Mouse (Mus musculus): Measurements from ENCODE around the gene Kl. TPM values are rescaled to one million over a fixed set of nuclear protein-coding genes. Genes with fewer than 3 reads are reported as not detected.

The Kl gene
- polyA plus RNA-seq, 1 experiment from 2014 or later, result 0.05 TPM

DNA sequence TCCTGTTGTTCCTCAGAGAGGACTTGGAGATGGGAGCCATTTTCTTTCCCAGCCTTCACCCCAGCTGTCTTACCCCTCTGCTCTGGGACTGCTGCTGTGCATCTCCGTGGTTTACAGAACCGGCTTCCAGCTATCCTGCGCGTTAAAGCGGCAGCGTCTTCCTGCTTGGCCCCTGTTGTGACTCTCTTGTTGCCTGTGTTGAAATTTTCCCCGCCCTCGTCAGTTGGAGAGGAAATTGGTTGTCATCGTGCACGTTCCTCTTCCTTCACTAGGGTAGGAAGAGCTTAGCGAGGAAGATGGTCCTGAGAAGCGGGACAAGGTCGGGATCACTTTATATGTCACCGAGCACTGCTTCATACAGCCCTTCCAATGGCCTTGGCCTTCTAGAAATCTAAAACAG lies 68.4 kb downstream of the Kl start:
- H3K27me3 ChIP-seq (replicated peaks; ENCODE audit: insufficient read depth, low read length), result no peaks in the 10 kb centered on the region
- H3K27ac ChIP-seq (ENCODE audit: low read length), result no peak overlapping the region
- no peak overlapping the region for H3K4me3 ChIP-seq (ENCODE audit: low read depth, low read length)
- H3K4me1 ChIP-seq (ENCODE audit: insufficient read depth, low read depth, low read length), result peaks cover 2% of the 10 kb centered on the region; the same call in 1 of the 2 replicates
- H3K9me3 ChIP-seq (ENCODE audit: low read length), result no peaks in the 10 kb centered on the region
- ATAC-seq, result 0 out of 2 replicates have a peak, but pooled peaks have one; percentile 35
- DNase-seq (ENCODE audit: low spot score), result peak; percentile 16
- TF ChIP-seq EP300 (IDR thresholded peaks at IDR 0.05), result no peak
- 0 out of 2 replicates have a peak overlapping the region, but pooled peaks have one; percentile 9 for H3K4me2 ChIP-seq (replicated peaks; ENCODE audit: low read depth, low read length)
- WGBS, result 61% methylated on average over 14 of the region's 14 CpGs
- no peak overlapping the region for H3K9ac ChIP-seq (replicated peaks; ENCODE audit: low read depth)
- H3K36me3 ChIP-seq (ENCODE audit: insufficient read depth, low read length), result no peaks in the 10 kb centered on the region

DNA sequence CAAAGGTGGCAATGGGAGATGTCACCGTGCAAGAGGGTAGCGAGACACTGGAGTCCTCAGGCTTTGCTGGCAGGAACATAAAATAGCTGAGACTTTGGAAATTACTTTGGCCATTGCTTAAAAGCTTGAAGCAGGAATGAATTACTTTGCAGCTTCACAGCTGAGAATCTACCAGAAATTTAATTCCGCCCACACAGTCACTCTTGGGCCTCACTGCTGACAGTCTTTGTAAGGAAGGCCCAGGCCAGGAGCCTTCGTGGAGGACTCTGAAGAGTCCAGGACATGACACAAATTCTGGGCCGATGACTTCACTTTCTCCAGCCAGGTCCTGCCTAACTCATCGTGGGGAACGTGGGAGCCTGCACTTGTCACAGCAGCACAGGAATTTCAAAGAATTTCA lies 69.6 kb downstream of the Kl start:
- no peak overlapping the region for H3K9ac ChIP-seq (replicated peaks; ENCODE audit: low read depth)
- ATAC-seq (no peak), DNase-seq (ENCODE audit: low spot score) (no peak)
- no peaks in the 10 kb centered on the region for H3K27me3 ChIP-seq (replicated peaks; ENCODE audit: insufficient read depth, low read length)
- H3K27ac ChIP-seq (ENCODE audit: low read length), result no peak overlapping the region
- H3K4me1 ChIP-seq (ENCODE audit: insufficient read depth, low read depth, low read length), result peaks cover 2% of the 10 kb centered on the region; the same call in 1 of the 2 replicates
- no peak overlapping the region for H3K4me3 ChIP-seq (ENCODE audit: low read depth, low read length)
- 79% methylated on average over 7 of the region's 7 CpGs for WGBS
- TF ChIP-seq CTCF (IDR thresholded peaks at IDR 0.05) (no peak), EP300 (IDR thresholded peaks at IDR 0.05) (no peak)
- H3K36me3 ChIP-seq (ENCODE audit: insufficient read depth, low read length), result no peaks in the 10 kb centered on the region
- H3K9me3 ChIP-seq (ENCODE audit: low read length), result no peaks in the 10 kb centered on the region
- H3K4me2 ChIP-seq (replicated peaks; ENCODE audit: low read depth, low read length), result no peak overlapping the region

DNA sequence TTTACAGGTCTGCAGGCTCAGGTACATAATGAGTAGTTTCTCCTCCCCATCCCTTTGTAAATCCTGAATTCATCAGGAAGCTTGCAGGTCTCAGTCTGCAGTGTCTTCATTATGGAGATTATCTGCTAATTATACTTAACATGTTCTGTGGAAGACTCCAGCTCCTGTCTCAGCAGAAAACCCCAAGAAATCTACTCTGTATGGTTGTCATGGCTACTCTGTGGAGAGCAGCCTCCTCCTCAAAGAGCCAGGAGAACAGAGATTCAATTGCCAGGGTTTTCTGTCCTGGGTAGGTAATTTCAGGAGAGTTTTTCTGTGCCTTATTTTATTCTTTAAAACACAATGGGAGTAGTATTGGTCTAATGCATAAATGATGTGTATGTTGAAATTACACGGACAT lies 70.5 kb downstream of the Kl start:
- TF ChIP-seq CTCF (IDR thresholded peaks at IDR 0.05), result no peak
- TF ChIP-seq EP300 (IDR thresholded peaks at IDR 0.05), result no peak
- H3K4me1 ChIP-seq (ENCODE audit: insufficient read depth, low read depth, low read length), result peaks cover 2% of the 10 kb centered on the region; the same call in 1 of the 2 replicates
- no peaks in the 10 kb centered on the region for H3K36me3 ChIP-seq (ENCODE audit: insufficient read depth, low read length)
- no peak overlapping the region for H3K27ac ChIP-seq (ENCODE audit: low read length)
- WGBS, result 18% methylated on average over 1 of the region's 1 CpGs
- H3K27me3 ChIP-seq (replicated peaks; ENCODE audit: insufficient read depth, low read length), result no peaks in the 10 kb centered on the region
- no peak overlapping the region for H3K9ac ChIP-seq (replicated peaks; ENCODE audit: low read depth)
- no peak for DNase-seq (ENCODE audit: low spot score)
- no peak for ATAC-seq
- no peak overlapping the region for H3K4me2 ChIP-seq (replicated peaks; ENCODE audit: low read depth, low read length)
- H3K4me3 ChIP-seq (ENCODE audit: low read depth, low read length), result no peak overlapping the region
- no peaks in the 10 kb centered on the region for H3K9me3 ChIP-seq (ENCODE audit: low read length)

DNA sequence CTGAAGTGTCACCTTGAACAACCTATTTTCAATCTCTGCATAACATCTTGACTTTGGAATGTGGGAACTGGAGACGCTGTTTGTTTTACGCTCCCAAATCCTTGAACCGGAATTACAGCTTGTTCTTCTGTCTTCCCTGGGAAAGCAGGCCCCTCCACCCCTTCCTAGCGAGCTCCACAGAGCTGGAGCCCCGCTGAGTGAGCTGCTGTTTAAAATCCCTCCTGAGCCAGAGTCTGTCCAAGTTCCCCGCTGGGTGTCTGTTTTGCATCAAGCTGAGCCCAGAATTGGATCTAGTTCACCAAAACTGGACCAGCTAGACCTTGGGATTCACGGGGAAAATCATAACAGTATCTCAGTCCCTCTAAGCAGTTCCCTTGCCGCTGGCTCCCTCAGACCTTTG lies 71.1 kb downstream of the Kl start:
- 14% methylated on average over 8 of the region's 8 CpGs for WGBS
- H3K4me1 ChIP-seq (ENCODE audit: insufficient read depth, low read depth, low read length), result peaks cover 2% of the 10 kb centered on the region; the same call in 1 of the 2 replicates
- no peaks in the 10 kb centered on the region for H3K27me3 ChIP-seq (replicated peaks; ENCODE audit: insufficient read depth, low read length)
- ATAC-seq, result peak; percentile 57
- peak overlapping the region; percentile 2; the same call in 1 of the 2 replicates for H3K4me2 ChIP-seq (replicated peaks; ENCODE audit: low read depth, low read length)
- no peak overlapping the region for H3K27ac ChIP-seq (ENCODE audit: low read length)
- no peak overlapping the region for H3K9ac ChIP-seq (replicated peaks; ENCODE audit: low read depth)
- H3K4me3 ChIP-seq (ENCODE audit: low read depth, low read length), result no peak overlapping the region
- DNase-seq (ENCODE audit: low spot score), result peak; percentile 63
- H3K36me3 ChIP-seq (ENCODE audit: insufficient read depth, low read length), result no peaks in the 10 kb centered on the region
- H3K9me3 ChIP-seq (ENCODE audit: low read length), result no peaks in the 10 kb centered on the region
- TF ChIP-seq CTCF (IDR thresholded peaks at IDR 0.05) (no peak), EP300 (IDR thresholded peaks at IDR 0.05) (peak; percentile 74)

DNA sequence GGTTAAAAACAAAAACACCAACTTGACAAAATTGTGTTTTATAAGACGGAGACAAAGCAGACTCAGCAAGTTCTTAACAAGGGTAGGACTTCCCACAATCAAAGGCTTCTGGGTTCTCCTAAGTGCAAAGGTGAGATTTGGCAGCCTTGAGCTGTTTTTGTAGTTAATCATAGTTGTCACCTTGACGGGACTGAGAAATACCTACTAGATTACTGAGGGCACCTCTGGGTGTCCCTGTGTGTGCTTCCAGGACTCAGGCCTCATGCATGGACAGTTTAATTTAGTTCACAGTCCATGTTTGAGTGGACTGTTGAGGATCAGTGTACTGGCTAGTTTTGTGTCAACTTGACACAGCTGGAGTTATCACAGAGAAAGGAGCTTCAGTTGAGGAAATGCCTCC lies 72.1 kb downstream of the Kl start:
- Histone ChIP-seq H3K9me3 (ENCODE audit: low read length) (no peaks in the 10 kb centered on the region), H3K27ac (ENCODE audit: low read length) (no peak overlapping the region), H3K36me3 (ENCODE audit: insufficient read depth, low read length) (no peaks in the 10 kb centered on the region), H3K4me1 (ENCODE audit: insufficient read depth, low read depth, low read length) (peaks cover 2% of the 10 kb centered on the region; the same call in 1 of the 2 replicates), H3K9ac (replicated peaks; ENCODE audit: low read depth) (no peak overlapping the region), H3K4me3 (ENCODE audit: low read depth, low read length) (no peak overlapping the region), H3K4me2 (replicated peaks; ENCODE audit: low read depth, low read length) (no peak overlapping the region), H3K27me3 (replicated peaks; ENCODE audit: insufficient read depth, low read length) (no peaks in the 10 kb centered on the region)
- no peak for TF ChIP-seq CTCF (IDR thresholded peaks at IDR 0.05)
- TF ChIP-seq EP300 (IDR thresholded peaks at IDR 0.05), result no peak
- DNase-seq (ENCODE audit: low spot score), result no peak
- WGBS, result 83% methylated on average over 2 of the region's 2 CpGs
- no peak for ATAC-seq

DNA sequence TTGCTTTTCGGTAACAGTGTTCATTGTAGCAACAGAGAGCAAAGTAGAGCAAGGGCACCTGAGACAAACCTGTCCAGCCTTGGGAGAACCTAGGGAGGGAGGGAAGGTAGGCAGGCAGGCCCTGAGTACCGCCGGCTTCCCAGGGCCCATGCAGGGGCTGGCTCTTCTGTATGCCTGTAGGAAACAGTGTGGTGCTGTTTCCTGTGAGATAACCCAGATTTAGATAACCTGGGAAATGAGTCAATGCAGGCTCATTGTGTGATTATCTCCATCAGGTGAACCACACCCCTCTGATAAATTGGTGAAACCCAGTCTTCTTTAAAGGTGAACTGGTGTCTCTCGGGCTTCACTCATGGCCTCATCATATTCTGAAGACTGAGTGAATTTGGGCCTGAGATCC lies 73.7 kb downstream of the Kl start:
- H3K9ac ChIP-seq (replicated peaks; ENCODE audit: low read depth), result no peak overlapping the region
- H3K4me3 ChIP-seq (ENCODE audit: low read depth, low read length), result no peak overlapping the region
- DNase-seq (ENCODE audit: low spot score), result no peak
- no peaks in the 10 kb centered on the region for H3K36me3 ChIP-seq (ENCODE audit: insufficient read depth, low read length)
- H3K4me2 ChIP-seq (replicated peaks; ENCODE audit: low read depth, low read length), result no peak overlapping the region
- WGBS, result 69% methylated on average over 4 of the region's 4 CpGs
- H3K9me3 ChIP-seq (ENCODE audit: low read length), result no peaks in the 10 kb centered on the region
- TF ChIP-seq EP300 (IDR thresholded peaks at IDR 0.05), result peak; percentile 87
- no peak for TF ChIP-seq CTCF (IDR thresholded peaks at IDR 0.05)
- peak; percentile 33 for ATAC-seq
- H3K27ac ChIP-seq (ENCODE audit: low read length), result no peak overlapping the region
- no peaks in the 10 kb centered on the region for H3K27me3 ChIP-seq (replicated peaks; ENCODE audit: insufficient read depth, low read length)
- peaks cover 2% of the 10 kb centered on the region; the same call in 1 of the 2 replicates for H3K4me1 ChIP-seq (ENCODE audit: insufficient read depth, low read depth, low read length)

DNA sequence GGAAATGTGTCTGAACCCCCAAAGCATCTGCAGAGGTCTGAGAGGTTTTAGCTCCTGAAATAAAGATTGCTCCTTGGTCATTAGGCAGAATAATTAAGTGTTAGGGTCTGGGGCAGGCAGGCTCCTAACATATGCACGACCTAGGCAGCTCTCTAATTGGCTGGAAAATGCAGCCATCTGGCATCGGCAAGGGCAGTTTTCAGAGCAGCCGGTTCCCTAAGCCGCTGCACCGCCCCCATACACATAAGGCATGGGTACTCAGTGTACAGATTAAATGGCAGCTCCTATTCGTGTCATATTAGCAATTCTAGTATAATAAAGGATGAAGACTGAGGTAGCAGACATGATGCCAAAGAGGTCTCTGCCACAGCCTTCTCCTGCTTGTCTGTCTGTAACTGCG lies 74.8 kb downstream of the Kl start:
- Histone ChIP-seq H3K4me1 (ENCODE audit: insufficient read depth, low read depth, low read length) (peaks cover 2% of the 10 kb centered on the region; the same call in 1 of the 2 replicates), H3K9me3 (ENCODE audit: low read length) (no peaks in the 10 kb centered on the region), H3K9ac (replicated peaks; ENCODE audit: low read depth) (no peak overlapping the region), H3K4me2 (replicated peaks; ENCODE audit: low read depth, low read length) (no peak overlapping the region), H3K27ac (ENCODE audit: low read length) (no peak overlapping the region), H3K36me3 (ENCODE audit: insufficient read depth, low read length) (no peaks in the 10 kb centered on the region), H3K27me3 (replicated peaks; ENCODE audit: insufficient read depth, low read length) (no peaks in the 10 kb centered on the region), H3K4me3 (ENCODE audit: low read depth, low read length) (no peak overlapping the region)
- no peak for TF ChIP-seq EP300 (IDR thresholded peaks at IDR 0.05)
- no peak for TF ChIP-seq CTCF (IDR thresholded peaks at IDR 0.05)
- ATAC-seq, result no peak
- no peak for DNase-seq (ENCODE audit: low spot score)
- 68% methylated on average over 7 of the region's 7 CpGs for WGBS
